Mouse (Mus musculus) lung, postnatal 0 days (tissue): ENCODE data around the gene Celf2. TPM values are rescaled to one million over a fixed set of nuclear protein-coding genes. Genes with fewer than 3 reads are reported as not detected.

ENCODE experiments used
- ATAC-seq: fragments of 200-750 bp; cut with Nextera tagmentation; 2 replicates; pipeline ENCODE4 v1.8.0; 2017; ENCODE audit warnings: moderate library complexity
- DNase-seq: peaks from one replicate; pipeline ENCODE4 v3.0.0-alpha.2; 2016; ENCODE audit warnings: low spot score
- H3K27ac ChIP-seq: fragments of 300-500 bp; sonication (generic); 2 replicates; pipeline ENCODE4 v1.5.1; 2014; ENCODE audit warnings: antibody characterized with exemption, mild to moderate bottlenecking, low read length, mixed read lengths
- H3K27me3 ChIP-seq: fragments of 300-500 bp; sonication (generic); replicated peaks from 2 replicates; pipeline ENCODE4 v1.6.1; 2014; ENCODE audit warnings: low read length, mixed read lengths; ENCODE audit not compliant: insufficient read depth
- H3K36me3 ChIP-seq: fragments of 300-500 bp; sonication (generic); 2 replicates; pipeline ENCODE4 v1.6.1; 2014; ENCODE audit warnings: low read length, mixed read lengths; ENCODE audit not compliant: insufficient read depth
- H3K4me1 ChIP-seq: fragments of 300-500 bp; sonication (generic); 2 replicates; pipeline ENCODE4 v1.6.1; 2014; ENCODE audit warnings: antibody characterized with exemption, low read depth, low read length, mixed read lengths; ENCODE audit not compliant: insufficient read depth
- H3K4me2 ChIP-seq: fragments of 300-500 bp; sonication (generic); replicated peaks from 2 replicates; pipeline ENCODE4 v1.6.1; 2014; ENCODE audit warnings: low read depth, mild to moderate bottlenecking, low read length, moderate library complexity, mixed read lengths
- H3K4me3 ChIP-seq: fragments of 300-500 bp; sonication (generic); 2 replicates; pipeline ENCODE4 v1.5.1; 2014; ENCODE audit warnings: low read depth, low read length
- H3K9ac ChIP-seq: fragments of 300-500 bp; sonication (generic); replicated peaks from 2 replicates; pipeline ENCODE4 v1.6.1; 2014; ENCODE audit warnings: low read depth, mild to moderate bottlenecking
- H3K9me3 ChIP-seq: fragments of 300-500 bp; sonication (generic); 2 replicates; pipeline ENCODE4 v1.6.1; 2016; ENCODE audit warnings: low read length, mixed read lengths
- CTCF ChIP-seq: IDR thresholded peaks from 2 replicates; pipeline ENCODE4 v1.5.1; 2016; ENCODE audit warnings: antibody characterized with exemption, mild to moderate bottlenecking
- EP300 ChIP-seq: IDR thresholded peaks from 2 replicates; pipeline ENCODE4 v1.6.1; 2016; ENCODE audit warnings: antibody characterized with exemption, mild to moderate bottlenecking, control low read depth
- WGBS: fragments of 180-500 bp; shearing (Covaris S2); extraction: QIAGEN DNeasy Blood & Tissue Kit; methylation state at CpG from one replicate; pipeline ENCODE4 v1.1.7; 2014; 5-methylcytosine and 5-hydroxymethylcytosine counted together
- polyA plus RNA-seq: library from polyadenylated mRNA; unstranded; fragments of >200 nt; fragmentation: Nextera tagmentation; extraction: Ambion mirVana; gene quantifications from 2 replicates; pipeline ENCODE4 v1.2.1, GENCODE M21; 2015

The Celf2 gene
- polyA plus RNA-seq, 1 experiment from 2014 or later = 49.6 TPM

- Histone ChIP-seq H3K9me3 (no peaks in the 10 kb centered on the region), H3K4me2 (no peak overlapping the region), H3K27me3 (no peaks in the 10 kb centered on the region), H3K4me1 (no peaks in the 10 kb centered on the region; the same call in 1 of the 2 replicates), H3K9ac (no peak overlapping the region), H3K36me3 (no peaks in the 10 kb centered on the region), H3K4me3 (no peak overlapping the region), H3K27ac (no peak overlapping the region)
- WGBS = 57% methylated on average over 3 of the region's 3 CpGs
- ATAC-seq = no peak
- TF ChIP-seq EP300 (no peak), CTCF (no peak)
- no peak for DNase-seq
Observed at GRCm38 (mm10) chr2:6717953-6718352, 791.4 kb downstream of the Celf2 start.

- Histone ChIP-seq H3K9me3 (no peaks in the 10 kb centered on the region), H3K4me2 (no peak overlapping the region), H3K27me3 (no peaks in the 10 kb centered on the region), H3K9ac (no peak overlapping the region), H3K27ac (no peak overlapping the region), H3K36me3 (no peaks in the 10 kb centered on the region), H3K4me1 (no peaks in the 10 kb centered on the region), H3K4me3 (no peak overlapping the region)
- DNase-seq (no peak), ATAC-seq (no peak)
- WGBS = 90% methylated on average over 3 of the region's 3 CpGs
- TF ChIP-seq CTCF = no peak
- no peak for TF ChIP-seq EP300
Observed at GRCm38 (mm10) chr2:6715562-6715961, 793.8 kb downstream of the Celf2 start.

- 81% methylated on average over 6 of the region's 6 CpGs for WGBS
- no peaks in the 10 kb centered on the region for H3K27me3 ChIP-seq
- no peaks in the 10 kb centered on the region for H3K36me3 ChIP-seq
- H3K4me3 ChIP-seq = no peak overlapping the region
- TF ChIP-seq EP300 (no peak), CTCF (no peak)
- H3K9me3 ChIP-seq = no peaks in the 10 kb centered on the region
- H3K4me2 ChIP-seq = no peak overlapping the region
- no peak overlapping the region for H3K9ac ChIP-seq
- ATAC-seq (no peak), DNase-seq (peak; percentile 44)
- H3K4me1 ChIP-seq = no peaks in the 10 kb centered on the region
- H3K27ac ChIP-seq = no peak overlapping the region
Observed at GRCm38 (mm10) chr2:6713529-6713928, 795.8 kb downstream of the Celf2 start.

GRCm38 (mm10) chr2:6710687-6711430, 798.5 kb downstream of the Celf2 start:
- no peaks in the 10 kb centered on the region for H3K27me3 ChIP-seq
- no peaks in the 10 kb centered on the region for H3K36me3 ChIP-seq
- ATAC-seq = peak; percentile 77
- H3K9ac ChIP-seq = no peak overlapping the region
- H3K4me3 ChIP-seq = no peak overlapping the region
- no peaks in the 10 kb centered on the region for H3K4me1 ChIP-seq
- WGBS = 58% methylated on average over 7 of the region's 7 CpGs
- no peak for TF ChIP-seq CTCF
- peak; percentile 43 for TF ChIP-seq EP300
- H3K9me3 ChIP-seq = no peaks in the 10 kb centered on the region
- H3K27ac ChIP-seq = 0 out of 2 replicates have a peak overlapping the region, but pooled peaks have one; percentile 6
- H3K4me2 ChIP-seq = no peak overlapping the region
- peak; percentile 45 for DNase-seq

- Histone ChIP-seq H3K4me3 (no peak overlapping the region), H3K4me1 (no peaks in the 10 kb centered on the region), H3K4me2 (no peak overlapping the region), H3K9ac (no peak overlapping the region), H3K27me3 (no peaks in the 10 kb centered on the region), H3K36me3 (no peaks in the 10 kb centered on the region), H3K27ac (no peak overlapping the region), H3K9me3 (no peaks in the 10 kb centered on the region)
- no peak for DNase-seq
- WGBS = 38% methylated on average over 5 of the region's 5 CpGs
- TF ChIP-seq CTCF (no peak), EP300 (no peak)
- ATAC-seq = no peak
Observed at GRCm38 (mm10) chr2:6707959-6708519, 801.3 kb downstream of the Celf2 start.

- DNase-seq (no peak), ATAC-seq (no peak)
- H3K4me2 ChIP-seq = no peak overlapping the region
- TF ChIP-seq EP300 = no peak
- TF ChIP-seq CTCF = no peak
- 23% methylated on average over 2 of the region's 2 CpGs for WGBS
- H3K4me3 ChIP-seq = no peak overlapping the region
- no peaks in the 10 kb centered on the region for H3K9me3 ChIP-seq
- H3K4me1 ChIP-seq = no peaks in the 10 kb centered on the region
- H3K36me3 ChIP-seq = no peaks in the 10 kb centered on the region
- no peak overlapping the region for H3K9ac ChIP-seq
- no peak overlapping the region for H3K27ac ChIP-seq
- no peaks in the 10 kb centered on the region for H3K27me3 ChIP-seq
Observed at GRCm38 (mm10) chr2:6707276-6707675, 802.1 kb downstream of the Celf2 start.
